Mouse (Mus musculus): ENCODE measurements around the gene Kcnk15.

Gene Kcnk15

DNA sequence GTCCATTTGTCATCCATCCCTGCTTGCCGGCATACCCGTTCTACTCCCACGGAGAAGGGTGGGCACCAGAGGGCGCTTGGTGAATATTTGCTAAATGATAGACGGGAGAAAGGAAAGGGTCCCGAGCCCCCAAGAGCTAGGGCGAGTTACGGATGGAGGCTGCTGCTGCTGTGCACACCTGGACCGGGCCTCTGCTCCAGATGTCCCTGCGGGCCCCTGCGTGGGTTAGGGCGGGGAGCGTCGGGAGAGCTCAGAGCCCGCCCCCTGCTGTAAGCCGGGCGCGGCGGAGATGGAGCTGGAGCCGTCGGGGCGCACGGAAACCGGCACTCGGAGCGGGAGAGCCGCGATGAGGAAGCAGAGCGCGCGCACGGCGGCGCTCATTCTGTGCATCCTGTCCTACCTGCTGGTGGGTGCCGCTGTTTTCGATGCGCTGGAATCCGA lies at the start of gene Kcnk15:
Gene Kcnk15 (plus strand): TSS at position 191 of the 441 bp plus-strand sequence.
- DNase-seq (ENCODE audit: low spot score in 2 of 2) = no peak

DNA sequence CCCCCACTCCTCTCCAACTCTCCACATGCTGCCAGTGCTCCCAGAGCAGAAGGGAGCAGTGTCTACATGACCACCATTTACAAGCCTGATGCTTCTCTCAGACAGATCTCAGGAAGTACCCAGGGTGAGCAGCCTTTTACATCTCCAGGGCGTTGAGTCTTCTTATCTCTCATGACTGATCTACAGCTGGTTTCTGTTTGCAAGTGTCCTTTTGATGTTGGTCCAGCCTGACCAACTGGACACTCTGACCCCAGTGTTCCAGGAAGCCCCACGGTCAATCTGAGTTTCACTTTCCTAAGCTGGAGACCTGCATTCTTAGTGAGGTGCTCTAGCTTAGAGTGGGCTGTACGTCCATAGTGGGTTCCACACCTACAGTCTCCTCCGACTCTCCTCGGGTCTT lies 49.6 kb upstream of the Kcnk15 start:
- DNase-seq (ENCODE audit: low spot score in 2 of 2) = no peak

DNA sequence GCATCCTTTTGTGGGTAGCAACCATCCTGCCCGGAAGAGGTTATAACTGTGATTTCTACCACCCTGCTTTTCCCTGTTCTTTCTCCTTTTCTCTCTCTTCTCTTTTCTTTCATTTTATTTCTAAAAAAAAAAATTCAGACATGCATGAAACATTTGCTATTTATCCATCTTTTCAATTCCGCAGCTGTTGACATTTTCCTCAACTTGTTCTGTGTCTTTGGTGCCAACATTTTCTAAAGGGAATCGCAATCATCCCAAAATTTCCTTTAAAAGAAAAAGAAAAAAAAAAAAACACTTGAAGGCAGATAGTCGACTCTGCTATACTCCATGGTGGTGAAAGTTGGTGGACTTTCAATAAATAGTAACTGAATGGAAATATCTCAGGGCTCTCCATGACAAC lies 44.3 kb upstream of the Kcnk15 start:
- DNase-seq (ENCODE audit: low spot score in 2 of 2) = no peak

DNA sequence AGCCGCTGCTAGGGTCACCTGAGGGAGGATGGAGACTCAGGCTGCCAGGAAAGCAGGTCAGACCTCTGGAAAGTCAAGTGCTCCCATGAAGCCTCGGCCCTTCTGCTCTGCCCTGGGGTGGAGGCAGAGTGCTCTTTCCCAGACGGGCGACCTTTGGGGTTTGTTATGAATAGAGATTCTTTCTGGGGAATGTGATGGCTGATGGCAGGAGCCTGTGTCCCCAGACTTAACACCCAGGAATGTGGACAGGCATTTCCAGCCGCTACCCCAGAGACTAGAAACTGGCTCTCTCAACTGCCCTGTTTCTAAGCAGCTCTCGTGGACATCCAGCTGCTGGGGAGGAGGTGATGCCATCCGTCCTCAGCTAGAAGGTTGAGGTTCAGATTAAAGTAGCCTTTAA lies 43.7 kb upstream of the Kcnk15 start:
- no peak for DNase-seq (ENCODE audit: low spot score in 2 of 2)

DNA sequence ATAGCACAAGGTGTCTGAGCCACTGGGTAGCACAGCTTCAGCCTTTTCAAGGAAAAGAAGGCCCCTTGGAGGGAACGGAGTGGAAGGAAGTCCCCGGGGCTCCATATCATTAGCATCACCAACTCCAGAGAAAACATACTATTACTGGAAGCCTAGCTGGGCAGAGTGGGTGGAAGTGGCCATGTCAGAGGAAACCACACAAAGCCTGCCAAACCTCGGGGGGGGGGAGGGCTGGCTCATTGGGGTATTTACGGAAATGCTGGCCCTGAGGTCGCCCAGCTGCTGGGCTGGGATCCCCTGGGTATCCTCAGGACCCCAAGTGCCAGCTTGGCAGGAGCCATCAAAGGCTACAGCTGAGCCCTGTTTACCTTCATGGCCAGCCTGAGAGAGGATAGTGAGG lies 40.4 kb upstream of the Kcnk15 start:
- DNase-seq (ENCODE audit: low spot score in 2 of 2) = no peak

DNA sequence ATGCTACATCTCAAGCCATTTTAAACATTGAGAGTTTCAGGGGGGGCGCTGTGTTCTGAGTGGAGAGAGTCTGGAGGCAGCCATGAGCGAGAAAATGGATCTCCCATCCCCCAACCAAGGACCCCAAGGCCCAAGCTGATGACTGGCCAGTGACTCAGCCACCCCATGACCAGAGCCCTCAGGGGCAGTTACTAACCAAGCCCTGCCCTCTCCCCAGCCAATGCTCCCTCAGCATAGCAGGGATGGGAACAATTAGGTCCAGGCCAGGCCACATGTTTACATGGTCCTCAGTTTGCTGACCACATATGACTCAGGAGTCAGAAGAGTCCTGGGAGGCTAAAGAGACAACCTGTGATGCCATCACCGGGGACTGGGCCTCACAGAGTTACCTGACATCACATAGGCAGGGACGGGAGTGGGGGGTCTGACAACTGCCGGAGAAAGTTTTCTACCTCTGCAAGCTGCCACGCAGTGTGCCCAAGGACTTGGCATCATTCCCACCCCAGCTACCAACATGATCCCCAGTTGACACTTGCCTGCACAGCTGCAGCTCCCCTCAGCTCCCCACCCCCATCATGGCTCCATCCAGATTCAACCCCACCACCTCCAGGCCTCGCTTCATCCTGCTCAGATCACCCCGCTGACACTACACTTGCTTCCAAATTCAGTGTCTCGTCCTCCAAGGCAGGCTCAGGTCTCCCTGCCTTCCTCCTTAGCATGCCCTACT lies 38.5 kb upstream of the Kcnk15 start:
- no peak for DNase-seq (ENCODE audit: low spot score in 2 of 2)

DNA sequence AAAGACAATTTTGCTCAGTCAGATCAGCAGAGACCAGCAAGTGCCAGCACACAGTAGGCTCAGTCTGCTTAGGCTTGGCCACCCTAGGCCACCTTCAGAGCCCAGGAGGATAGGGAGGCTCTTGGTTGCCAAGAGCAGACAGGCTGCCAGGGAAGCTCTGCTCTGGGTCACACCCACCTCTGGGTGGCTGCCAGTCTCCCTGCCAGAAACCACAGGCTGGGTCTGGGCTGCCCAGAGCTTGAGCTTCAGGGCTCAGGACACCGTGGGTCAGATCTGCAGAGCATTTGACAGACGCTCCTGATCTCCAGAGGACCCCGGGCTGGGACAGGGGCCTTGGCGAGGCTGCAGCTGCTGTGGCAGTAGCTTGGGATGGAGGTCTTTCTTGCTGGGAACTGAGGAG lies 32.8 kb upstream of the Kcnk15 start, which contains the start of gene Ccn5:
Gene Ccn5 (plus strand): TSS at position 255 of the 400 bp plus-strand sequence.
- DNase-seq (ENCODE audit: low spot score in 2 of 2) = peak; percentile 17 to 35

DNA sequence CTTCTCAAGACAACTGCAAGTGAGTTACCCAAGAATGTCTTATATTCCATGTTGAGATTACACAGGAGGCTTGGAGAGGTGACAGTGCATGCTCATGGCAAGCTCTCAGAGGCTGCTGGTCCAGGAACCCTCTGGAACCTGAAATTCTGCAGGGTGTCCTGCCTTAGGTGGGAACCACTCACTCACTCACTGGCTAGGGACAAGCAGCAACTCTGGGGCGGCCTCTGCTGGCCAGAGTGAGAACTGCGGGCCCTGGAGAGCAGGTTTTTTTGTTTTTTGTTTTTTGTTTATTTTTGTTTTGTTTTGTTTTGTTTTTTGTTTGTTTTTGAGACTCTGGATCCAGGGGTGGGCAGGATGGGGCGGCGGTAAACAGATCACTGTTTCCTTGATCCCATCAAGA lies 30.2 kb upstream of the Kcnk15 start:
- peak in 1 of 2 experiments; percentile 57 for DNase-seq (ENCODE audit: low spot score in 2 of 2)

DNA sequence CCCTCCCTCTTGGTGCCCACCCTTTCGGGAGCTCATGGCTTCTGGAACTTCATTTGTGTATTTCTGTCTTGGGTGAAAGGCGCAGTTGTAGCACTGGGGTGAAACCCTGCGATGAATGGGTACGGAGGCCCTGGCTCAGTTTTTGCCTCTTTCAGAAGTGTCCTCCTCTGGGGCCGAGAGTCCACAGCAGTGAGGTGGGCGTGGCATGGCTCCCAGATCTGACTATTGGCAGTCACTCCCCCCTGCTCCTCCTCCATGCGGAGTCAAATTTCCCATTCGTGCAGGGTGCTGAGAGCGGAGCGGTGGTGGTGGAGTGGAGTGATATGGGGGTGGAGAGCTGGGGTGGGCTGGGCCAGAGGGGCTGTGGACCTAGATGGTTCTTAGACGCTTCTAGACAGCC lies 29.7 kb upstream of the Kcnk15 start:
- DNase-seq (ENCODE audit: low spot score in 2 of 2) = no peak

DNA sequence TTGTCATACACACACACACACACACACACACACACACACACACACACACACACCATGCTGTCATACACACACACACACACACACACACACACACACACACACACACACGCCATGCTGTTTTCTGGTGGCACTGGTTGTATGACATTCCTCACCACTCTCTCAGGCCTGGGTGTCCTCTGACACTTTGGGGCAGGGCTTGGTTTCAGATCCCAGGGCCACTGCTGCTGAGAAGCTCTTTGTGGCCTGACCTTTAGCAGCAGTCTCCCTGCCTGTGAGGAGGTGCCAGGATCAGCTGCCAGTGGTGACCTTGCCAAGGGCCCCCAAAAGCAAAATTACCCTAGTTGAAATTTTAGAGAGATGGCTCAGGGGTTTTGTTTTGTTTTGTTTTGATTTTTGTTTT lies 27.6 kb upstream of the Kcnk15 start:
- no peak for DNase-seq (ENCODE audit: low spot score in 2 of 2)

DNA sequence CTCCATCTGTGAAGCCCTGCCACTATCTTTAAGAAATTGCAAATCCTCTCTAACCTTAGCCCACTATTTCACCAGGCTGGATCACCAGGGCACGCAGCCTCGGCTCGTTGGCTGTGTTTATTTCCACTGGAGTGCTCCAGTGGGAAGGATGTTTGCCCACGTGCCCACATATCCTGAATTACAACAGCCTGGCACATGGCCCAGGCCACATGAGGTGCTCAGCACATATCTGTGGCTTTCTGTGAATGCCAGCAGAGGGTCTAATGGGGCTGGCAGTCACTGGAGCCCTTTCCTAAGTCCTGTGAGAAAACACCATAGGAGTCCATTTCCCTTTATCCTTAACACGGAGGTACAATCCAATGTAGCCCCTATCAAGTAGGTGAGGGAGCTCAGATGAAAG lies 27.0 kb upstream of the Kcnk15 start:
- DNase-seq (ENCODE audit: low spot score in 2 of 2) = no peak

DNA sequence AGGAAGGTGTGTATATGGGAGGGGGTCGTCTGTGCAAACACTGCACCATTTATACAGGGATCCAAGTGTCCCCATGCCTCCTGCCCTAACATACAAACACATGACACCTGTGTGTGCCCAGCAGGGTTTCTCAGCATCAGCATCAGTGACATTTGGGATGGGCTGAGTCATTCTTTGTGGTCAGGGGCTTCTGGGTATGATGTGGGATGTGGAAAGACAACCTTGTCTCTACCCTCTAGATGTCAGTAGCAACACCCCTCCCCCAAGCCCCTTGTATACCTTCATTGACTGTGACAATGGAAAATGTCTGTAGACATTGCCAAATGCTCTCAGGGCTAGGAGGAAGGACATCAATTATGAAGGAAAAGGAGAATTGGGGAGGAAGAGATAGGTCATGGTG lies 22.3 kb upstream of the Kcnk15 start:
- DNase-seq (ENCODE audit: low spot score in 2 of 2) = no peak

DNA sequence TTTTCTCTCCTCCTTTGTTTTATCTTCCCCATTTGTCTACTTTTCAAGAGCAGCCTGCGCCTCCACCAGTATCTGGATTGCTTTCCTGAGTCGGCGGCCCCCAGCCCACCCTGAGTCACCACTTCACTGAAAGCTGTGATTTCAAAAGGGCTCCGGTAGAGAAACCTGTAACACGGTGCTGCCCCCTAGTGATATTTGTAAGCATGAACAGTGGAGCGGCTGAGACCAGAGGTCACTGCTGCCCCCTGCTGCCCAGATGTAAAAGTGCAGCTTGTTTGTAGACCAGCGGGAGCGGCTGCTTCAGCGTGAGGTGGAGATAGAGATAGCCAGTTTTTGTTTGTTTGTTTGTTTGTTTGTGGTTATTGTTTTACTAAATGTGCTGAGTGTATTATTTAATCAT lies 15.4 kb upstream of the Kcnk15 start:
- DNase-seq (ENCODE audit: low spot score in 2 of 2) = peak; percentile 61 to 62

DNA sequence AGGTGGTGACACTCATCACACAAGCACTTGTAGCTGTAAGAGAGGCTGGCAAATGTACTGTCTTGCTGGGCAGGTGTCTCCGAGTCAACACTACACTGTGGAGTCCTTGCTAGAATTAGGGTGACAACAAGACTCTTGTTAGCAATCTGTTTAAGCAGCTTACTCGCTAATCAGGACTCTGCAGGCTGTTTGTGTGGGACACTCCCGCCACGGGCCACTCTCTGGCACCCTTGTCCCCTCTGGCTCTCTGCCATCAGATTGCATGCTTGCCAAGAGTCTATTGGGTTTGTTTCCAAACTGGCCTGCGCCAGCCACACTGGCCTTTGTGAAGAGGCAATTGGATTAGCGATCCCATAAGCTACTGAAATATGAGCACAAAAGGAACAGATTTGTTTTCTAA lies 13.9 kb upstream of the Kcnk15 start:
- DNase-seq (ENCODE audit: low spot score in 2 of 2) = no peak

DNA sequence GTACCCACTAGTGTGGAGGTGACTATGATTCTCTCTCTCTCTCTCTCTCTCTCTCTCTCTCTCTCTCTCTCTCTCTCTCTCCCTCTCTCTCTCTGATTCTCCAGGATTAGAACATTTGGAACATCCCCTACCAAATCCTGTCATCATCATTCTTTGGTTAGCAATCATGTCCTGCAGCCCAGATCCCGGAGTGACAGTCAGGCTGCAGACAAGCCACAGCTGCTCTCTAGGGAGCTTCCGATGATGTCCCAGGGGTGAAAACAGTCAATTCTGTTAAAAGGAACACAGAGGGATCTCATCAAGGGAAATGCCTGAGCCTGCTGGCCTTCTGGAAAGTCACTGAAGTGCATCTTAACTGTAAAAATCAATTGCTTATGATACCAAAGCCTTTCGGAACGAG lies 11.4 kb upstream of the Kcnk15 start:
- no peak for DNase-seq (ENCODE audit: low spot score in 2 of 2)

DNA sequence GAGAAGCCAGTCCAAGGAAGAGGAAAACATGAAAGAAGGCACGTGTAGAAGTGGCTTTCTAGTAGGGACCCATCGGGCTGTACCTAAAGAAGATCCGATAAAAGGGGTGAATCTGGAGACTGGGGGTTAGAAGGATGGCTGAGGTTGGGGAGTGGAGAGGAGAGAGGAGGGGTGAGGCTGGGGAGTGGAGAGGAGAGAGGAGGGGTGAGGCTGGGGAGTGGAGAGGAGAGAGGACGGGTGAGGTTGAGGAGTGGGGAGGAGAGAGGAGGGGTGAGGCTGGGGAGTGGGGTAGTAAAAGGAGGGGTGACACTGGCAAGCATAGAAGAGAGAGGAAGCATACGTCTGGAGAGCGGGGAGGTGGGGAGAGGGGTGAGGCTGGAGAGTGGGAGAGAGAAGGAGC lies 3.8 kb downstream of the Kcnk15 start:
- DNase-seq (ENCODE audit: low spot score in 2 of 2) = no peak

DNA sequence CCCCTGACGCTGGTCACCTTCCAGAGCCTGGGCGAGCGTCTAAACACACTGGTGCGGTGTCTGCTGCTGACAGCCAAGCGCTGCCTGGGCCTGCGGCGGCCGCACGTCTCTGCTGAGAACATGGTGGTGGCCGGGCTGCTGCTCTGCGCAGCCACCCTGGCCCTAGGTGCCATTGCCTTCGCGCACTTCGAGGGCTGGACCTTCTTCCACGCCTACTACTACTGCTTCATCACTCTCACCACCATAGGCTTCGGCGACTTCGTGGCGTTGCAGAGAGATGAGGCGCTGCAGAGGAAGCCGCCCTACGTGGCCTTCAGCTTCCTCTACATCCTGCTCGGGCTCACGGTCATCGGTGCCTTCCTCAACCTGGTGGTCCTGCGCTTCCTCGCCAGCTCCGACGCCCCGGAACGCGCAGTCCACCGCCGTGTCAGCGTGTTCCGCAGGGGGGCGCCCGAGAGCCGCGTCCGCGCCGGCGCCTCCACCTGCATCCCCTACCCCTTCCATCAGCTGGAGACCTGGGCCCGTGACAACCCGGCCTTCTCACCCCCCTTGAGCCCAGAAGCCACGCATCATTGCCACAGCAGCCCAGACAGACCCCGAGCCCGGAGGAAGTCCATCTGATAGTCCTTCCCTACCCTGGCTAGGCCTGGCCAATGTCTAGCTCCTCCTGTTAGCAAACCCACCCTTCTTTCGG lies 5.0 kb downstream of the Kcnk15 start:
- peak in 1 of 2 experiments; percentile 19 for DNase-seq (ENCODE audit: low spot score in 2 of 2)

DNA sequence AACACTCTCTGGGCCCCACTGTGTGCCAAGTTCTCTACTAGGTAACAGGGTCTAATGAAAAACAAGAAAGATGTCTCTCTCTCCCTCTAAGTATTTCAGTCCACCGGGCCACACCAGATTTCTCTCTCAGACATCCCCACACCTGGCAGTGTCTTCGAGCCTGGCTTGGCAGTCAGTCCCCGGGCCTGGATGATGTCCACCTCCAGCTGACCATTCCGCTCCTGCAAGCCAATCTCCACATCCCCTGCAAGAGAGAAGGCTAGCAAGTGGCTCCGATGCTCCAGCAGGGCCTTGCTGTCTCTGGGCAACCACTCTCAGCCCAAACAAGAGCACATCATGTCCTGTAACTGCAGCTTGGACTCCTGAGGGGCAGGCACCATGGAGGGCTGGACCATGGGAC lies 11.9 kb downstream of the Kcnk15 start:
- no peak for DNase-seq (ENCODE audit: low spot score in 2 of 2)

DNA sequence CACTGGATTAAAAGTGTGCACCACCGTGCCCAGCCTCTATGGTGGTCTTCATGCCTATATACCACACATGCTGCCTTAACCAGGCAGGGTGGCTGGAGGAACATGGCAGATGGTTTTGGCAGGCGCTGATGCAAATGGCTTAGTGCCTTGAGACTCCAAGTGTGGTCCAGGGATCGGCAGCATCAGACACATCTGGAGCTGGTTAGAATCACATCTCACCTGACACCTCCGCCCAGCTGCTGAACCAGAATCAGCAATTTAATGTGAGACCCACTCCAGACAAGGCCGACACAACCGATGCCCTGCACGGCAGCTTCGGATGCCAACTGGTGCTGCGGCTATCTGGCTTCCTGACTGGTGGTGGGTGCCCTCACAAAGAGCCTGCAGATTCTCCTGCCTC lies 12.6 kb downstream of the Kcnk15 start:
- DNase-seq (ENCODE audit: low spot score in 2 of 2) = no peak

DNA sequence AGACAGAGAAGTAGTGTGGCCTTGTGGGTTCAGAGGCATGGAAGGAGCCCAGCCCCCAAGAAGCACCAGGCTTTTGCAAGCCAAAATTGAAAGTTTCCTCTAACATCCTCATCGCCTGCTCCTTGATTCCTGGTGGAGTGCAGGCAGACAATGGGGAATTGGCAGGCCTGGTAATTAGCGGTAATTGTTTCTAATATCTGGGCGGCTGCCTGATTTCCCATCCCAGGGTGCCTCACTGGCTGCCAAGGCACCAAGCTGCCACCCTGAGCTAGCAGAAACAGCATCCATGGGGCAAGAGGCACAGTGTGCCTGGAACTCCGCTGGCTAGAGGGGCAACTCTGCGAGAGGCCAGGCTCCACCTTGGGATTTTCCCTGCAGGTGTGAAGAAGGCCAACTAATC lies 16.3 kb downstream of the Kcnk15 start:
- no peak for DNase-seq (ENCODE audit: low spot score in 2 of 2)

DNA sequence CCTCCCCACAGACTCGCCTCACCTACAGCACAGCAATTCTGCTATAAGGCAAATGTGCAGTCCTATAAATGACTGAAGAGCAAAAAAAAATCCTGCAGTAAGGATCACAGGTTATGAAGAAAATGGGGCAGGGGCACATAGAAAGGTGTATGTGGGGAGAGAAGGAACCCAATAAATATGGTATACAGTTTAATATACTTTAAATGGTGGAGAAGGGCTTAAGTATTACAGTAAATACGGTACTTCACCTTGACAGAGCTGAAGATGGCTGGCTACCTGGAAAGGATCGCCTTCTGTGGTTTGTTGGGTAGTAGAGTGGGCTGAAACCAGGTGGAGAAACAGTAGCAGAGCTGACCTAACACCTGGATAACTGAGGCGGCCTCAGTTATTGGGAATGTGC lies 17.8 kb downstream of the Kcnk15 start:
- no peak for DNase-seq (ENCODE audit: low spot score in 2 of 2)

DNA sequence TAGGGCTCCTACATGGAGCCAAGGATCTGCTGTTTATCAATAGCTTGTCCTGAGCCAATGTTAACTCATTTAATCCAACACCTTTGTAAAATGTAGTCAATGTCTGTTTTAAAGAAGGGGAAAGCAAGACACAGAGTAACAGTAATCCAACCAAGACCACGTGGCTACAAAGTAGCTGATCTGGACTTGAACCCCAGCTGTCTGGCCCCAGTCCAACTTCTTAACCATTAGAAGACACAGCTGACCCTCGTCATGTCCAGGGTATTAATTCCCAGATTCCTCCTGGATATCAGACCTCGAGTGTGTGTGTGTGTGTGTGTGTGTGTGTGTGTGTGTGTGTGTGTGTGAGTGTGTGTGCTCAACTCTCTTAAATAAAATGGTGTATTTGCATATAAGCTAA lies 18.5 kb downstream of the Kcnk15 start:
- DNase-seq (ENCODE audit: low spot score in 2 of 2) = no peak

DNA sequence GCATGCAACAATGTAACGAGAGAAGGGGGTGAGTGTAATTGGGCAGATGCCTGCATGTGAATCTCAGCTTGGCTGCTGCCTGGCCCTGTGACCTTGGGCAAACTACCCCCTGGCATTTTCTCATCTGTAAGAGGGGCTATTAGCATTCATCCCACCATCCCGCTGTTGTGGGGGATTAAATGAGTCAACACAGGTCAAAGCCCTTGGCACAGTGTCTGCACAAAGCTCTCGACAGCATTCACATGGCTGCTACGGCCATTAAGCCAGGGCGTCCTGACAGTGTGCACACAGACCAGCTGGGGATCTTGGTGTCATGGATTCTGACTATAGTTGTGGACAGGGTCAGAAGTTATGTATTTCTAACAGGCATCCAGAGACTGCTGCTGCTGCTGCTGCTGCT lies 21.4 kb downstream of the Kcnk15 start:
- no peak for DNase-seq (ENCODE audit: low spot score in 2 of 2)
